Mouse (Mus musculus): ENCODE data around the gene Lrrc8d. TPM values are rescaled to one million over a fixed set of nuclear protein-coding genes. Genes with fewer than 3 reads are reported as not detected.

Gene Lrrc8d
- polyA plus RNA-seq, 1 experiment = 24.8 TPM

- H3K4me2 ChIP-seq (ENCODE audit: low read depth) = peak overlapping the region; percentile 99
- peaks cover 5% of the 10 kb centered on the region for H3K36me3 ChIP-seq (ENCODE audit: control insufficient read depth, insufficient read depth)
- H3K79me2 ChIP-seq (ENCODE audit: control insufficient read depth, insufficient read depth) = peaks cover 17% of the 10 kb centered on the region
- TF ChIP-seq POLR2A (IDR thresholded peaks at IDR 0.05; ENCODE audit: insufficient read length, low read depth) (peak; percentile 9), POLR2AphosphoS2 (IDR thresholded peaks at IDR 0.05; ENCODE audit: insufficient read length, low read depth) (no peak), USF1 (IDR thresholded peaks at IDR 0.05; ENCODE audit: low read depth) (no peak), MYOG (IDR thresholded peaks at IDR 0.05; ENCODE audit: control insufficient read depth in 1 of 3, insufficient read depth in 1 of 3, insufficient read length in 2 of 3, low read depth in 2 of 3) (peak in 1 of 3 experiments; percentile 19)
- H3K27me3 ChIP-seq (ENCODE audit: control insufficient read depth, insufficient read depth, insufficient read length) = no peaks in the 10 kb centered on the region
- H3K4me3 ChIP-seq = peak overlapping the region; percentile 37
- peak overlapping the region; percentile 61 for H3ac ChIP-seq (ENCODE audit: control insufficient read depth, insufficient read length)
Measured at GRCm38 (mm10) chr5:105731627-105732432, 32.1 kb downstream of the Lrrc8d start.

- H3K27me3 ChIP-seq (ENCODE audit: control insufficient read depth, insufficient read depth, insufficient read length) = no peaks in the 10 kb centered on the region
- peak overlapping the region; percentile 61 for H3ac ChIP-seq (ENCODE audit: control insufficient read depth, insufficient read length)
- H3K36me3 ChIP-seq (ENCODE audit: control insufficient read depth, insufficient read depth) = peaks cover 5% of the 10 kb centered on the region
- peak overlapping the region; percentile 99 for H3K4me2 ChIP-seq (ENCODE audit: low read depth)
- peak overlapping the region; percentile 37 for H3K4me3 ChIP-seq
- TF ChIP-seq POLR2A (IDR thresholded peaks at IDR 0.05; ENCODE audit: insufficient read length, low read depth) = no peak
- TF ChIP-seq TCF3 (IDR thresholded peaks at IDR 0.05; ENCODE audit: insufficient read length, low read depth) = peak; percentile 37
- TF ChIP-seq SRF (IDR thresholded peaks at IDR 0.05; ENCODE audit: control insufficient read depth, insufficient read length, low read depth) = no peak
- TF ChIP-seq REST (IDR thresholded peaks at IDR 0.05; ENCODE audit: insufficient read depth, insufficient read length) = no peak
- TF ChIP-seq E2F4 (IDR thresholded peaks at IDR 0.05; ENCODE audit: insufficient read depth) = no peak
- TF ChIP-seq TCF12 (IDR thresholded peaks at IDR 0.05; ENCODE audit: insufficient read depth, poor library complexity, severe bottlenecking) = peak; percentile 60
- TF ChIP-seq MYOG (IDR thresholded peaks at IDR 0.05; ENCODE audit: control insufficient read depth in 1 of 3, insufficient read depth in 1 of 3, insufficient read length in 2 of 3, low read depth in 2 of 3) = peak; percentile 71 to 94 (median 91)
- no peak for TF ChIP-seq POLR2AphosphoS2 (IDR thresholded peaks at IDR 0.05; ENCODE audit: insufficient read length, low read depth)
- TF ChIP-seq CEBPB (IDR thresholded peaks at IDR 0.05; ENCODE audit: insufficient read depth, poor library complexity, severe bottlenecking) = no peak
- no peak for TF ChIP-seq USF1 (IDR thresholded peaks at IDR 0.05; ENCODE audit: low read depth)
- no peak for TF ChIP-seq MAX (IDR thresholded peaks at IDR 0.05; ENCODE audit: low read depth)
- peak; percentile 69 to 88 (median 86) for TF ChIP-seq MYOD1 (IDR thresholded peaks at IDR 0.05; ENCODE audit: control insufficient read depth in 1 of 3, insufficient read length in 2 of 3, low read depth in 2 of 3)
- peaks cover 22% of the 10 kb centered on the region for H3K79me2 ChIP-seq (ENCODE audit: control insufficient read depth, insufficient read depth)
Measured at GRCm38 (mm10) chr5:105732433-105732891, 32.7 kb downstream of the Lrrc8d start.

- peak overlapping the region; percentile 37 for H3K4me3 ChIP-seq
- peaks cover 5% of the 10 kb centered on the region for H3K36me3 ChIP-seq (ENCODE audit: control insufficient read depth, insufficient read depth)
- peak overlapping the region; percentile 99 for H3K4me2 ChIP-seq (ENCODE audit: low read depth)
- TF ChIP-seq USF1 (IDR thresholded peaks at IDR 0.05; ENCODE audit: low read depth) (no peak), CEBPB (IDR thresholded peaks at IDR 0.05; ENCODE audit: insufficient read depth, poor library complexity, severe bottlenecking) (no peak), MYOG (IDR thresholded peaks at IDR 0.05; ENCODE audit: control insufficient read depth in 1 of 3, insufficient read depth in 1 of 3, insufficient read length in 2 of 3, low read depth in 2 of 3) (no peak), SRF (IDR thresholded peaks at IDR 0.05; ENCODE audit: control insufficient read depth, insufficient read length, low read depth) (no peak), REST (IDR thresholded peaks at IDR 0.05; ENCODE audit: insufficient read depth, insufficient read length) (no peak), TCF3 (IDR thresholded peaks at IDR 0.05; ENCODE audit: insufficient read length, low read depth) (no peak), E2F4 (IDR thresholded peaks at IDR 0.05; ENCODE audit: insufficient read depth) (no peak), MAX (IDR thresholded peaks at IDR 0.05; ENCODE audit: low read depth) (no peak), POLR2AphosphoS2 (IDR thresholded peaks at IDR 0.05; ENCODE audit: insufficient read length, low read depth) (no peak), MYOD1 (IDR thresholded peaks at IDR 0.05; ENCODE audit: control insufficient read depth in 1 of 3, insufficient read length in 2 of 3, low read depth in 2 of 3) (no peak), POLR2A (IDR thresholded peaks at IDR 0.05; ENCODE audit: insufficient read length, low read depth) (no peak), TCF12 (IDR thresholded peaks at IDR 0.05; ENCODE audit: insufficient read depth, poor library complexity, severe bottlenecking) (no peak)
- no peak overlapping the region for H3ac ChIP-seq (ENCODE audit: control insufficient read depth, insufficient read length)
- H3K27me3 ChIP-seq (ENCODE audit: control insufficient read depth, insufficient read depth, insufficient read length) = no peaks in the 10 kb centered on the region
- H3K79me2 ChIP-seq (ENCODE audit: control insufficient read depth, insufficient read depth) = peaks cover 28% of the 10 kb centered on the region
Measured at GRCm38 (mm10) chr5:105733226-105733625, 33.5 kb downstream of the Lrrc8d start.

GRCm38 (mm10) chr5:105736365-105736764, 36.6 kb downstream of the Lrrc8d start:
- Histone ChIP-seq H3K4me3 (no peak overlapping the region), H3K79me2 (ENCODE audit: control insufficient read depth, insufficient read depth) (peaks cover 28% of the 10 kb centered on the region), H3K36me3 (ENCODE audit: control insufficient read depth, insufficient read depth) (peaks cover 5% of the 10 kb centered on the region), H3K27me3 (ENCODE audit: control insufficient read depth, insufficient read depth, insufficient read length) (no peaks in the 10 kb centered on the region), H3ac (ENCODE audit: control insufficient read depth, insufficient read length) (no peak overlapping the region), H3K4me2 (ENCODE audit: low read depth) (no peak overlapping the region)
- no peak for TF ChIP-seq REST (IDR thresholded peaks at IDR 0.05; ENCODE audit: insufficient read depth, insufficient read length)
- no peak for TF ChIP-seq POLR2A (IDR thresholded peaks at IDR 0.05; ENCODE audit: insufficient read length, low read depth)
- no peak for TF ChIP-seq CEBPB (IDR thresholded peaks at IDR 0.05; ENCODE audit: insufficient read depth, poor library complexity, severe bottlenecking)
- TF ChIP-seq MYOD1 (IDR thresholded peaks at IDR 0.05; ENCODE audit: control insufficient read depth in 1 of 3, insufficient read length in 2 of 3, low read depth in 2 of 3) = no peak
- no peak for TF ChIP-seq MAX (IDR thresholded peaks at IDR 0.05; ENCODE audit: low read depth)
- TF ChIP-seq E2F4 (IDR thresholded peaks at IDR 0.05; ENCODE audit: insufficient read depth) = no peak

All from myocyte (in vitro differentiated cells).